Mouse (Mus musculus) subcutaneous adipose tissue, adult 2 months (tissue): ENCODE results near the gene E130311K13Rik. TPM values are rescaled to one million over a fixed set of nuclear protein-coding genes. Genes with fewer than 3 reads are reported as not detected.

Experiments used
- polyA plus RNA-seq: library from polyadenylated mRNA; depleted of rRNA; stranded (reverse); fragments of >200 nt; gene quantifications from 2 replicates; pipeline ENCODE4 v1.2.3, GENCODE M21; 2012; ENCODE audit warnings: low replicate concordance; rRNA removed

Gene E130311K13Rik
- 3.6 and 4.7 TPM in 2 replicates for polyA plus RNA-seq

GRCm38 (mm10) chr3:63928878-63929859 lies at the start of gene E130311K13Rik:
Gene E130311K13Rik (minus strand): TSS chr3:63929472.

GRCm38 (mm10) chr3:63975955-63976908 lies 47.0 kb upstream of the E130311K13Rik start, which contains the start of gene Gmps:
Gene Gmps (plus strand): TSS chr3:63976106.

DNA sequence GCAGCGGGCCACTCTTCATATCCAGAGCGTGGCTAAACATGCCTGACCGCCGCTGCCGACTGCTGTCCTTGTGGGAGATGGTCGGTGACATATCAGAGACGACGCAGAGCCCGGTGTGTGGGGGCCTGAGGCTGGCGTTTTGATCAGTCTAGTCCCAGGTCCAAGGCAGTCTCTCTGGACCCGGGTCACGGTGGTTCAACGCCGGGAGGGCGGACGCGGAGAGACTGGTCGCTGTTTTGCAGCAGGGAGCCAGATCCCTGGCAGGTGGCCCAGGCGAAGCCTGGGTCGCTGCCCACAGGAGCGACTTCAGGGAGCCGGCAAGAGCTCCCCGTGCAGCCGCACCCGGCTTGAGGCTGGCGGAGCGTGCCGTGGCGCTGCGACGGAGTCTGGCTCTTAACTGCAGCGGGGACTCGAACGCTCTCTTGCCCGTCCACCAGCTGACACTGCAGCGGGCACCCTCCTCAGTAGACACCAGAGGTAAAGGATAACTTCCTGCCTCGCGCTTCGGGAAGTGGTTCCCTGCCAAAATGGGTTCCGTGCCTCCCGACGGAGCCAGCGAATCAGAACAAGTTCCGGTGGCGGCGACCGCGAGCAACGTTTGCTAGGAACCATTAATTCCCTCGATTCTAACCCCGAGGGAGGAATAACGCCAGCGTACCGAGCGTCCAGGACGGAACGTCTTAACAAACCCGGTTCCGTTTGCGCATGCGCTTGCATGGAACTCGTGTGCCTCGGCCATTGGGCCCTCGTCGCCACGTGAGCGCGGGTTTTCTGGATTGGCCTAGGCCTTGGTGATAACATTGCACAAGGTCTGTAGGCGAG lies 35.0 kb upstream of the E130311K13Rik start, which contains the start of gene Slc33a1:
Gene Slc33a1 (minus strand): TSS at position 669 of the 822 bp plus-strand sequence.

GRCm38 (mm10) chr3:63899309-63899695 lies 30.0 kb downstream of the E130311K13Rik start, which contains the start of gene Plch1:
Gene Plch1 (minus strand): TSS chr3:63899472.

Other genes starting within 250 kb of the E130311K13Rik start
- gene Plch1, start 30.0 kb downstream of the E130311K13Rik start, polyA plus RNA-seq, result 2.0 TPM in 1 of 2 replicates, not detected in the other
- gene Slc33a1, start 35.3 kb upstream of the E130311K13Rik start, polyA plus RNA-seq, result 12.8 and 17.3 TPM in 2 replicates
- 3.4 and 5.5 TPM in 2 replicates for gene Gmps, start 46.6 kb upstream of the E130311K13Rik start, polyA plus RNA-seq
- gene Vmn2r1, start 152.1 kb upstream of the E130311K13Rik start, polyA plus RNA-seq, result 0.04 and 0.06 TPM in 2 replicates
- not detected in 2 replicates for gene Vmn2r2, start 212.5 kb upstream of the E130311K13Rik start, polyA plus RNA-seq